Mouse (Mus musculus): ENCODE results near the gene Lca5. TPM values are rescaled to one million over a fixed set of nuclear protein-coding genes. Genes with fewer than 3 reads are reported as not detected.

Lca5 gene
- total and polyA plus RNA-seq, 3 experiments: 0.46 to 6.5 (median 4.0) TPM

DNA sequence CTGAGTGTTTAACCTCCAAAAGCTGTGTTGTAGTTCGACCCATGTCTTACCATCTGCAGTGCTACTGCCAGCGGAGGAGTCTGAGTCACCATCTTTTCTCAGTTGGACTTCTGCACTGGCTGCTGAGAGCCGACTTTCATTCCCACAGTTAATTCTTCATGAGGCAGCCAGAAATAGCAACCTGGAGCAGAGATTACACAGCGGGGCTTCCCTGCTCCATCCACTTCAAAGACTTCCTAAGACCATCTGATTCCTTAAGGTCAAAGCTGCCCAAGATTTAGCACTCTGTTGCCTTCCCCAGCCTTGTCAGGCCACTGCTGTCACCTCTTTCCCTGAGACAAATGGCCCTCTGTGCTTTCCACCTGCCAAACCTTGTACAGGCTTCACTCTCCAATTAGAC, 6.4 kb downstream of the Lca5 start:
- Histone ChIP-seq H3K9me3 (replicated peaks) (no peaks in the 10 kb centered on the region), H3K36me3 (replicated peaks) (no peaks in the 10 kb centered on the region), H3K27me3 (ENCODE audit: insufficient read depth, low read length) (no peaks in the 10 kb centered on the region), H3K4me3 (ENCODE audit: low read depth, low read length) (no peak overlapping the region), H3K4me1 (ENCODE audit: insufficient read depth, low read depth, low read length) (peaks cover 4% of the 10 kb centered on the region)
- ATAC-seq (ENCODE audit: extremely low read depth, insufficient number of reproducible peaks, low FRiP score, poor library complexity, severe bottlenecking) (no peak), DNase-seq (ENCODE audit: low spot score) (no peak)
- TF ChIP-seq GATA2 (IDR thresholded peaks at IDR 0.05; ENCODE audit: borderline replicate concordance, low read depth, low read length): no peak
- no peak for TF ChIP-seq POLR2AphosphoS5 (IDR thresholded peaks at IDR 0.05; ENCODE audit: insufficient replicate concordance, low read depth, low read length)
- TF ChIP-seq CTCF (IDR thresholded peaks at IDR 0.05; ENCODE audit: low read depth, low read length): no peak
- no peak for TF ChIP-seq GATA1 (IDR thresholded peaks at IDR 0.05; ENCODE audit: borderline replicate concordance, low read length)
- TF ChIP-seq TAL1 (conservative IDR thresholded peaks at IDR 0.05; ENCODE audit: low read depth, low read length): no peak

GRCm38 (mm10) chr9:83433661-83434060, 7.3 kb downstream of the Lca5 start:
- H3K36me3 ChIP-seq (replicated peaks): no peaks in the 10 kb centered on the region
- no peak overlapping the region for H3K4me3 ChIP-seq (ENCODE audit: low read depth, low read length)
- ATAC-seq (ENCODE audit: extremely low read depth, insufficient number of reproducible peaks, low FRiP score, poor library complexity, severe bottlenecking): 0 out of 2 replicates have a peak, but pooled peaks have one; percentile 45
- H3K4me1 ChIP-seq (ENCODE audit: insufficient read depth, low read depth, low read length): peaks cover 4% of the 10 kb centered on the region
- DNase-seq (ENCODE audit: low spot score): no peak
- H3K27me3 ChIP-seq (ENCODE audit: insufficient read depth, low read length): no peaks in the 10 kb centered on the region
- TF ChIP-seq CTCF (IDR thresholded peaks at IDR 0.05; ENCODE audit: low read depth, low read length): peak; percentile 29; the same call in 1 of the 2 replicates
- TF ChIP-seq GATA2 (IDR thresholded peaks at IDR 0.05; ENCODE audit: borderline replicate concordance, low read depth, low read length): no peak
- no peaks in the 10 kb centered on the region for H3K9me3 ChIP-seq (replicated peaks)

- no peaks in the 10 kb centered on the region for H3K27me3 ChIP-seq (ENCODE audit: insufficient read depth, low read length)
- peaks cover 10% of the 10 kb centered on the region for H3K36me3 ChIP-seq (replicated peaks)
- ATAC-seq (ENCODE audit: extremely low read depth, insufficient number of reproducible peaks, low FRiP score, poor library complexity, severe bottlenecking) (no peak), DNase-seq (ENCODE audit: low spot score) (no peak)
- H3K4me3 ChIP-seq (ENCODE audit: low read depth, low read length): no peak overlapping the region
- TF ChIP-seq GATA1 (IDR thresholded peaks at IDR 0.05; ENCODE audit: borderline replicate concordance, low read length): no peak
- H3K9me3 ChIP-seq (replicated peaks): no peaks in the 10 kb centered on the region; the same call in 1 of the 2 replicates
- no peaks in the 10 kb centered on the region for H3K4me1 ChIP-seq (ENCODE audit: insufficient read depth, low read depth, low read length)
Observed at GRCm38 (mm10) chr9:83427926-83428325, 13.0 kb downstream of the Lca5 start.

- Histone ChIP-seq H3K4me3 (ENCODE audit: low read depth, low read length) (no peak overlapping the region), H3K9me3 (replicated peaks) (no peaks in the 10 kb centered on the region), H3K27me3 (ENCODE audit: insufficient read depth, low read length) (no peaks in the 10 kb centered on the region), H3K4me1 (ENCODE audit: insufficient read depth, low read depth, low read length) (no peaks in the 10 kb centered on the region), H3K36me3 (replicated peaks) (peaks cover 10% of the 10 kb centered on the region)
- TF ChIP-seq GATA2 (IDR thresholded peaks at IDR 0.05; ENCODE audit: borderline replicate concordance, low read depth, low read length) (no peak), CTCF (IDR thresholded peaks at IDR 0.05; ENCODE audit: low read depth, low read length) (no peak), GATA1 (IDR thresholded peaks at IDR 0.05; ENCODE audit: borderline replicate concordance, low read length) (no peak), POLR2AphosphoS5 (IDR thresholded peaks at IDR 0.05; ENCODE audit: insufficient replicate concordance, low read depth, low read length) (no peak), TAL1 (conservative IDR thresholded peaks at IDR 0.05; ENCODE audit: low read depth, low read length) (no peak)
- no peak for ATAC-seq (ENCODE audit: extremely low read depth, insufficient number of reproducible peaks, low FRiP score, poor library complexity, severe bottlenecking)
- no peak for DNase-seq (ENCODE audit: low spot score)
Observed at GRCm38 (mm10) chr9:83418965-83419364, 22.0 kb downstream of the Lca5 start.

DNA sequence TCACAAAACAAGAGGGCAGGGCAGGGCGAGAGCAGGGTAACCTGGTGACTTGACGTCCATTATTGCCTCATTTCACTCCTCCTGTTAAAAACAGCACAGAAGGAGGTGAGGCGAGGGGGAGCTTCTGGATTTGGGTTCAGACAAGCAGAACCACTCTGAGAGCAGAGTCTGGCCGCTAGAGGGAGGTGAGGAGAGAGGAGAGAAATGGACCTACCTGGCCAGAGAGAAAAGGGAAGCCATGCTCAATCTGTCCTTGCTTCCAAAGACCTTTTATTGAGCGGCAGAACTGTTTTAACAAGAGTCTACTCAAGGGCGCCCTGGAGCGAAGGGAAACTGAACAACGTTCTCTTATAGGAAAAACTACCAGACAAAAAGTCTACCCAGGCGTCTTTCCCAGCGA, 27.9 kb downstream of the Lca5 start:
- no peaks in the 10 kb centered on the region for H3K4me1 ChIP-seq (ENCODE audit: insufficient read depth, low read depth, low read length)

DNA sequence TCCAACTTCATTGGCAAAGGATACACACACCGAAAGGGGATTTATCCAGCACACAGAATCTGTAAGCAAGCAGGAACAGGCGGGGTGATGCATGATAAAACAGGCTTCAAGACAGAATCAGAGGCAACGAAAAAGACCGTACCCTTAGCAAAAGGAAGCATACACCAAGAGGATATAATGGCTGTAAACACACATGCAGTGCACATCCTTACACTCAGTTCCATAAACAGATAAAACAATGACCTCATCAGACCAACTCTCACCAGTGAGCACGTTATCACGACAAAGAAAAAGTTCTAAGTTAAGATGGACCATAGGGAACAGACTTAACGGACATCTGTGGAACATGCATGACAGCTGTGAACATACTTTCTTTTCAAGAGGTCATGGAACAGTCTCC, 35.8 kb downstream of the Lca5 start:
- ATAC-seq (ENCODE audit: extremely low read depth, insufficient number of reproducible peaks, low FRiP score, poor library complexity, severe bottlenecking): no peak
- no peak for DNase-seq (ENCODE audit: low spot score)
- Histone ChIP-seq H3K27me3 (ENCODE audit: insufficient read depth, low read length) (no peaks in the 10 kb centered on the region), H3K4me3 (ENCODE audit: low read depth, low read length) (no peak overlapping the region), H3K9me3 (replicated peaks) (no peaks in the 10 kb centered on the region), H3K36me3 (replicated peaks) (peaks cover 5% of the 10 kb centered on the region), H3K4me1 (ENCODE audit: insufficient read depth, low read depth, low read length) (no peaks in the 10 kb centered on the region)
- TF ChIP-seq GATA1 (IDR thresholded peaks at IDR 0.05; ENCODE audit: borderline replicate concordance, low read length) (no peak), GATA2 (IDR thresholded peaks at IDR 0.05; ENCODE audit: borderline replicate concordance, low read depth, low read length) (no peak), POLR2AphosphoS5 (IDR thresholded peaks at IDR 0.05; ENCODE audit: insufficient replicate concordance, low read depth, low read length) (no peak)

More for the DNA sequence above, 27.9 kb downstream of the Lca5 start:
- Histone ChIP-seq H3K36me3 (replicated peaks) (peaks cover 2% of the 10 kb centered on the region), H3K27me3 (ENCODE audit: insufficient read depth, low read length) (no peaks in the 10 kb centered on the region), H3K4me3 (ENCODE audit: low read depth, low read length) (no peak overlapping the region), H3K9me3 (replicated peaks) (no peaks in the 10 kb centered on the region)
- TF ChIP-seq POLR2AphosphoS5 (IDR thresholded peaks at IDR 0.05; ENCODE audit: insufficient replicate concordance, low read depth, low read length) (no peak), GATA1 (IDR thresholded peaks at IDR 0.05; ENCODE audit: borderline replicate concordance, low read length) (no peak), TAL1 (conservative IDR thresholded peaks at IDR 0.05; ENCODE audit: low read depth, low read length) (no peak), CTCF (IDR thresholded peaks at IDR 0.05; ENCODE audit: low read depth, low read length) (no peak), GATA2 (IDR thresholded peaks at IDR 0.05; ENCODE audit: borderline replicate concordance, low read depth, low read length) (no peak)
- no peak for DNase-seq (ENCODE audit: low spot score)
- no peak for ATAC-seq (ENCODE audit: extremely low read depth, insufficient number of reproducible peaks, low FRiP score, poor library complexity, severe bottlenecking)

- DNase-seq (ENCODE audit: low spot score) (no peak), ATAC-seq (ENCODE audit: extremely low read depth, insufficient number of reproducible peaks, low FRiP score, poor library complexity, severe bottlenecking) (no peak)
- H3K4me3 ChIP-seq (ENCODE audit: low read depth, low read length): no peak overlapping the region
- H3K4me1 ChIP-seq (ENCODE audit: insufficient read depth, low read depth, low read length): no peaks in the 10 kb centered on the region
- H3K27me3 ChIP-seq (ENCODE audit: insufficient read depth, low read length): no peaks in the 10 kb centered on the region
- no peaks in the 10 kb centered on the region for H3K9me3 ChIP-seq (replicated peaks)
- TF ChIP-seq GATA1 (IDR thresholded peaks at IDR 0.05; ENCODE audit: borderline replicate concordance, low read length) (no peak), POLR2AphosphoS5 (IDR thresholded peaks at IDR 0.05; ENCODE audit: insufficient replicate concordance, low read depth, low read length) (no peak), GATA2 (IDR thresholded peaks at IDR 0.05; ENCODE audit: borderline replicate concordance, low read depth, low read length) (no peak), TAL1 (conservative IDR thresholded peaks at IDR 0.05; ENCODE audit: low read depth, low read length) (no peak), CTCF (IDR thresholded peaks at IDR 0.05; ENCODE audit: low read depth, low read length) (no peak)
- H3K36me3 ChIP-seq (replicated peaks): peaks cover 9% of the 10 kb centered on the region
Observed at GRCm38 (mm10) chr9:83400783-83401182, 40.1 kb downstream of the Lca5 start.
